Mouse (Mus musculus): ENCODE data around the gene S100a16.
A peak's percentile ranks its signal among the peaks of the same experiment; 100 is the strongest.

DNA sequence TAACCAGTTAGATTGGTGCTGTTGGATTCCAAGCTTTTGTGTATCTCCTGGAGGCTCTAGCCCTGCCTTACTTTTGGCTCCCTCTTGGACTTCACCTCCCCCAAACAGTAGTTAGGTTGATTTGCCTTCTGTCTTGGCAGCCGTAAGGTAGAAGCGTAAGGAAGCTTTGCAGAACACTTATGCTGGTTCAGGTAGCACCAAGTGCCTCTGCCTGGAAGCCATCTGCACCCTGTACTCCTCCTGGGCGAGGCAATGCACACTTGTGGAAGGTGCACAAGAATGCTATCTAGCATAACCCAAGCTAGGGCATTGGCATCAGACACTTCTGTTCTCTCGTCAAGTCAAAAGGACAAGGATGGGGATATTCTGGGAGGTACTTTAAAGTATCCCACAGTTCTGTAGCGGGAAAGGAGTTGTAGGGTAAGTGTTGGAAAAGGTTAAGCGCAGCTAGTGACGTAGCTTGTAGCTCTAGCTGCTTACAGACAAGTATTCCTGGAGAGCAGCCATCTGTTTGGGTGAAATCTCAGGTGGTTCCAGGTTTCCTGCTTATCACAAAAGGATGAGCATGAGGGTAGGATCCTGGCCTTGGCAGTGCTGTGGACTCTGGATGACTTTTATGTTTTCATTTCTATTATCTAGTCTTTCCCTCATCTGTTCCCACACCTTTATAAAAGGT, 41.1 kb upstream of the S100a16 start:
- TF ChIP-seq CTCF (IDR thresholded peaks at IDR 0.05; ENCODE audit: extremely low read depth, insufficient read depth, low read length) (no peak), POLR2A (IDR thresholded peaks at IDR 0.05; ENCODE audit: extremely low read depth, insufficient read depth, low read length) (0 out of 2 replicates have a peak, but pooled peaks have one; percentile 1)
